Mouse (Mus musculus): Measurements from ENCODE around the gene Prss44.

Gene Prss44

DNA sequence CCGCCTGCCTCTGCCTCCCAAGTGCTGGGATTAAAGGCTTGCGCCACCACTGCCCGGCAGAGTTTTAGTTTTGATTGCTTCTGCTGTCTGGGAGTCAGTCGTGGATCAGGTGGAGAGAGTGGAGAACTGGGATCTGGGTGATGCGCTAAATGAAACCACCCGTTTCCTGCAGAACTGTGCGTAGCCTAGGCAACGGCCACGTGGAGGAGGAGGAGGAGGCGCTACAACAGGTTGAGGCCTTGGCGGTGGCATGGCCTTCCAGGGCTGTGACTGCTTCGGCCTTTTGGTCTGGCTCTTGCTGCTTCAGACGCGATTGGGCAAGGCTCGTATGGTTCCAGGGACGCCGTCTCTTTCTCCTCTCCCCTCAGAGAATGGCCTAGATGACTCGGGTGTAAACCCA lies at the start of gene Prss44:
Gene Prss44 (plus strand): TSS at position 206 of the 400 bp plus-strand sequence.
- no peak for TF ChIP-seq GATA4 (IDR thresholded peaks at IDR 0.05; ENCODE audit: insufficient replicate concordance, low read length)

DNA sequence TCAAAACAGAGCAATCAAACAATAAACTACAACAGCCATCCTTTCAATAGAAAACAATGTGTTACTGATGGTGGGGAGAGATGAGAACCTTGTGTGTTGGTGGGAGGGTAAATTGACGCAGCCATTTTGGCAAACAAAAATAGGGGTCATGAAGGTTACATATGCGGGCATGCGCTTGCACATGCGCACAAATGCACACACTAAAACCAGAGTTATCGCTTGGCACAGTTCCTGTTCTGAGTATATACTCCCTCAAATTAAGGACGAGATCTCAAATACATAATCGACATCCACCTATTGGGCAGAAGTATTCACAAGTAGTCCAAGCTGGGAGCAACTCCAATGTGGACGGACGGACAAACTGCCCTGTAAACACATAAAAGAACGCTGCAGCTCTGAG lies 41.5 kb upstream of the Prss44 start:
- no peak for TF ChIP-seq GATA4 (IDR thresholded peaks at IDR 0.05; ENCODE audit: insufficient replicate concordance, low read length)

DNA sequence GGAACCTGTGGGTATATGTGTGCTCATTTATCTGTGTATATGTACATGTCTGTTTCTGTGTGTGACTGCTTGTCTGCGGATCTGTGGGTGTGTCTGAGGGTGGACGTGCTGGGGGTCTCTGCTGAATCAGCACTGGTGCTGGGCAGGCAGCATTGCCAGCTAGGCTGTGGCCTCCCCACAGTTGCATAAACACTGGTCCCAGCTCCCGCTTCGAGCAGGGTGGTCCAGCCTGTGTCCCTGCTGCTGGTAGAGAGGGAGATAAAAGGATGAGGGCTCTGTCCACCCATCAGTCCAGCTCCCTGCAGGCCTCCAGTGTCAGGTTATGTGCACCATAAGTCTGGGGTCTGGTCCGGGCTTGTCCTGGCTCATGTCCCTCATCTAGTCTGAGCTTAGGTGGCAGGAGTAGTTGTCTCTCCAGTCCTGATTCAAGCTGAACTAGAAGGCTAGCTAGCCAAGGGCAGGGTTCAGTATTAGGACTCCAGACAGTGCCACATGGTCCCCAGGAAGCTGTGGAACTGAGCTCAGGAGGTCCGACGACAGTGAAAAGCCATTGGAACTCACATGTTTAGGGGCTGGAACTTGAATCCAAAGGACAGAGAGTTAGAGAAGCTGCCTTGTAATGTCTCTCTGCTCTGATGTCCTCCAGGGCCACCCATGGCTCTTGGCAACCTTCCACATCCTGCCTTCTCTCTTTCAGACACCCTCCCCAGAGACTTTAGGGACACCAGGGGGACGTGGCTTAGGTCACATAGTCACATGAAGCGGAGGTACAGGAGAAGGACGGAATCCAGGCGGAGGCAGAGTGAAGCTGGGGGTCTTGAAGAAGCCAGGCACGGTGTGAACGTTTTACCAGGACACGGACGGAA lies 39.2 kb upstream of the Prss44 start:
- no peak for TF ChIP-seq GATA4 (IDR thresholded peaks at IDR 0.05; ENCODE audit: insufficient replicate concordance, low read length)

DNA sequence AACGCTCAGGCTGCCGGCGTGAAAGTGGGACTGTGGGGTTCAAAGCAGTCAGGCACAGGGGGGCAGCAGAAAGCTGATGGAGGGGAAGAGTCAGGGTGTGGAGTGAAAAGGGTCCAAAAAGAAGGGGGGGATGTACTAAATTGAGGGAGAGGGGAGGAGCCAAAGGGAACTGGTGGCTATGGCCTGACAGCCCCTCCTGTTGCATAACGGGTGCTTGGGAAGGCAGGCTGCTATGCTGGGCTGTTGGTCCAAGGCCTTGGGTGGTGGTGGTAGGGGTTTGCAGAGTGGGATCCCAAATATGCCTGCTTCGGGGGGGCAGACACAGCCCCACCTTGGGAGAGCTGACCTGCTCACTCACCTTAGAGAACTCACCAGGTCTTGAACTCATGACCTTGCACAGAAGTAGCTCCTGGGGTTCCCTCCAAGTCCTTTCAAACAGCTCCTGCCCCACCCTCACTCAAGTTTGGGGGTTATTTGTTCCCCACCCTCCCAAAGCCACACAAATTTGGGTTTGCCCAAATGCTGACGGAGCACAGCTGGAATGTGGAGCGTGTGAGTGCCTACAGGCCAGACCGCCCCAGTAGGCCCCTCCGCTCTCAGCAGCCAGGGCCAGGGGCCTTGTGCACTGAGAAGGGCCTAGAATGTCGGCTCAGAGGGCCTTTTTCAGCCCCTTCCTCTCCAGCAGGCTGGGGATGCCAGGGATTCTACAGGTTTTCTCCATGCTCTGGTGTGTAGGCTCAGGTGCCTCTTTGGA lies 38.3 kb upstream of the Prss44 start:
- no peak for TF ChIP-seq GATA4 (IDR thresholded peaks at IDR 0.05; ENCODE audit: insufficient replicate concordance, low read length)

DNA sequence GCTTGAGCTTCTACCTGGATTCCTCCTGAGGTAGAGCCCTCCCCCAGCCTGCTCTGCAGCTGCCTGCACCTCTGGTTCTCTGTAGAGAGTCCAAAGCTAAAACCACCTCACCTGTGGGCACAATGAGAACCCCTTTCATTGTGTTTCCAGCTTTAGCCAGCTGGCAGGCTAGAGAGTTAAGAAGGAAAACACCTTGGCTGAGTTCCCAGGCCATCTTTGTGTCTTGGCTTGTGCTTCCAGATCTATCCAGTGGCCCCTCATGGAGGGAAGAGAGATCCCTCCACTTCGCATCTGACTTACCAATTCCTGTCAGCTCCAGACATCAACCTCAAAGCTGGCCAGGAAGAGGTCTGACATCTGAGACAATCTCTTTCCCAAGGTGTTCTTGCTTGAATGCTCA lies 35.7 kb upstream of the Prss44 start:
- no peak for TF ChIP-seq GATA4 (IDR thresholded peaks at IDR 0.05; ENCODE audit: insufficient replicate concordance, low read length)

DNA sequence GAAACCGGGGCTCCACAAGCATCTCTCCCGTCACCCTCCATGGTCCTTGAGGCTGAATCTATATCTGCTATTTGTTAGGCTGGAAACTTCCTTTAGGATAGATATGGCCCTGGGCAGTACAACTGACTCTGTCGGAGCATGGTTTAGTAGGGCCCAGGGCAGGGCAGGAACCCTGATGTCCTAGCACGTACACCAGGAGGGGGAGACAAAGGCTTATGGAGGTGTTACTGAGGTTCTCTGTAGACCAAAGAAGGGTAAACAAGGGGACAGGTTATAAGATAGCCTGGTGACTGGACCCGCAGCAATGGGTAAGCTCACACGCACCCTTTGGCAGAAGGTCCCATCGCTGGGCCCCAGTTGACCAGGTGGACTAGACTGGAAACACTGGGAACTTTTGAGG lies 35.2 kb upstream of the Prss44 start:
- no peak for TF ChIP-seq GATA4 (IDR thresholded peaks at IDR 0.05; ENCODE audit: insufficient replicate concordance, low read length)

DNA sequence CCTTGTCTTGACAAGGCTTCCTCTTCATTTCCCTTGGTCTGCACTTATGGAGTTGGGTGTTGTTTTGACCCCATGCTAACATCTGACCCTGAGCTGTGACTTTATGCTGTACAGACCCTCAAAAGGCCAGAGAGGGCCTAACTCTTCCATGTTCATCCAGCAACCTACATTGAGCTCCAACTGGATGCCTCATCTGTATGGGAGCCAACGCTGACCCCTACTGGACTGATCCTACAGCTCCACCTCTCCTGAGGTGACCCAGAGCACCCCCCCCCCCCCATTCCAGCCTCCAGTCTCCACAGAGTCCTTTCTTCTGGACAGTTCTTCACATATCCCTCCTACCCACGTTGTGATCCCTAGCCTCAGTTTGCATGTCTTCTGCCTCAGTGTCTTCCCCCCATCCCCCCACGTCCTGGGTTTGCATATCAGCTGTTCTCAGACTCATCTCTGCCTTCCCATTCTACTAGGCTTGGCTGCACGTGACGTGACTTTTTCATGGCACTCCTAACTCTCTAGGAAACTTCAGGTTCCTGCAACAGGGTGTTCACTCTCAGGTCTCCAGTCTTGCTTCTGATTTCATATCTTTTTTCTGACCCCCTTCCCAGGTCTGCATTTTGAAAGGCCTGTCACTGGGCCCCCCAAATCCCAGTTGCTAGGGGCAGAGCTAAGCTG lies 34.4 kb upstream of the Prss44 start:
- no peak for TF ChIP-seq GATA4 (IDR thresholded peaks at IDR 0.05; ENCODE audit: insufficient replicate concordance, low read length)

DNA sequence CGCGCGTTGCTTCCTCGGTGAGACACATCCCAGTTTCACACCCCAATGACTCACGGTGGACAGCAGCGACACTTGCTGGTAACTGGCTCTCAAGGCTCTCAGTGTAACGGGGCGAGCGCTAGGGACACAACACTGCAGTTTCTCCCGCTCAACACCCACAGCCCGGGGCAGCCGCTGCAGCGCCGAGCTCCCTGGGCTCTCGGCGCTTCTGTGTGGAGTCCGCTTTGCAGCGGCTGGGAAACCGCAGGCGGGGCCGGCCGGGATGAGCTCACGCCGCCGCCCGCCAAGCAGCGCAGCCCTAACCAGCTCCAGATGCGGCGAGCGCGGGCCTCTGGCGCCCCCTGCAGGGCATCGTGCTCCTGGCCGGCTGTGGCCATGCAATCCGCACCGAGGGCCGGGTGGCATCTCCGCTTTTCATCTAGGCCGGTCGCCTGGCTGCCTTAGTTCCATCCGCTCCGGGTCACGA lies 32.5 kb upstream of the Prss44 start:
- TF ChIP-seq GATA4 (IDR thresholded peaks at IDR 0.05; ENCODE audit: insufficient replicate concordance, low read length): peak; percentile 30; the same call in 1 of the 2 replicates

DNA sequence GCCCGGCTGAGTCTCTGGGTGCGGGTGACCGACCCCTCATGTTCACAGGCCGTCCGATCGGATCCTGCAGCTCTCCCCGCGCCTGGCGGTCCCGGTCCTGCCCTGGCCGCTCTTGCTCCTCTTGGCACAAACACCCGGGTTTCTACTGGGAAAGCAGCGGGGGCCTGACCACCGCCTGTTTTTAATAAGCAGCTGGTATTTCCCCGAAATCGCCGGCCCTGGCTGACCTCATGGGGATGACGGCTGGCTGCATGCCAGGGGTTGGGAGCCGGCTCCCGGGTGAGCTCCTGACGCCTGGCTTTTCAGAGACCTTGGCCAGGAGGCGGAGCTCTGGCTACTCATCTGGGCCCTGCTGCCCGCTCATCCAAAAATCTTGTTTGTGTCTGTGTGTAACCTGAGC lies 32.1 kb upstream of the Prss44 start:
- TF ChIP-seq GATA4 (IDR thresholded peaks at IDR 0.05; ENCODE audit: insufficient replicate concordance, low read length): no peak

DNA sequence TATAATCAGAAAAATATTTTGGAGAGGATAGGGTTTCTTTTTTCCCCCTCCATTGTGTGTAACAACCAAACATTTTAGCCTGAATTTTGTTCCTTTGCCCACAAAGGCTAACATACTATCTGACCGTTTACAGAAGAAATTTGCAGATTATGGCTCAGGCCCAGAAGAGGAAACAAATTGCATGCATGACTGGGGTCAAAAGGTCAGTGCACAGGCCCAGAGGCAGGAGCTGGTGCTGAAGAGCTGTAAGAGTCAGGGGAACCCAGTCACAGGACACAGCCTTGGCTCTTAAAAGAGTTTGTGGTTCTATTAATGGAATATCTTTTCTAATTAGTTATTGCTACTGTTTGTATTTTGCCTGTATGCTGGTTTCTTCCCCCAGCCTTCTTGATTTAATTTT lies 30.2 kb upstream of the Prss44 start:
- no peak for TF ChIP-seq GATA4 (IDR thresholded peaks at IDR 0.05; ENCODE audit: insufficient replicate concordance, low read length)

DNA sequence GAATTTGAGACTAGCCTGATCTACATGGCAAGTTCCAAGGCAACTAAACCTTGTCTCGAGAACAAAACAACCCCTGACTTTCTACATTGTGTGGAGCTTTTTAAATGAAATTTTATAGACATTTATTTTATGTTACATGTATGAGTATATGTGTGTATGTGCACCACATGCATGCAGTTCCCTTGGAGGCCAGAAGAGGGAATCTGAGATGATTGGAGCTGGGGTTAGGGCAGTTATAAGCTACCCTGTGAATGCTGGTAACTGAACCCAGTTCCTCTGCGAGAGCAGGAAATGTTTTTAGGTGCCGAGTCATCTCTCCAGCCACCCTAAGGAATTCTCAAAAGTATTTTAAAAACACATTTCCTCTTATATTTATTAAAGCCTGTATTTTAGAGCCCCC lies 25.6 kb upstream of the Prss44 start:
- TF ChIP-seq GATA4 (IDR thresholded peaks at IDR 0.05; ENCODE audit: insufficient replicate concordance, low read length): no peak

DNA sequence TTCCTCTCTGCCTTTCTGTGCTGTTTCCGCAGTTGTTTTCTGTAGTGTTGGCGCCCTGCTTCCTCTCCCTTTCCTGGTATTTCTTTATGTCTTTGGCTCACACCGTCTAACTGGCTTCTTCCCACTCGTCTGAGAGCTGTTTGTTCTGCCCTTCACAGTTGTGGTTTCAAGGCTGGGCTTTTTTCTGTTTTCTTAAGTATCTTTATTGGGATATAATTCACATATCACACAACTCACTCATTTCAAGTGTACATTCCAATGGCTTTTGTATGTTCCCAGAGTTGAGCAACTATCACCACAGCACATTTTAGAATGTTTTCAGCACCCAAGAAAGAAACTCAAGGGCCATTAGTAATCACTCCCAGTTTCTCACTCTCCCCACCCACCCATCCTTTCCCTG lies 23.3 kb upstream of the Prss44 start:
- no peak for TF ChIP-seq GATA4 (IDR thresholded peaks at IDR 0.05; ENCODE audit: insufficient replicate concordance, low read length)

DNA sequence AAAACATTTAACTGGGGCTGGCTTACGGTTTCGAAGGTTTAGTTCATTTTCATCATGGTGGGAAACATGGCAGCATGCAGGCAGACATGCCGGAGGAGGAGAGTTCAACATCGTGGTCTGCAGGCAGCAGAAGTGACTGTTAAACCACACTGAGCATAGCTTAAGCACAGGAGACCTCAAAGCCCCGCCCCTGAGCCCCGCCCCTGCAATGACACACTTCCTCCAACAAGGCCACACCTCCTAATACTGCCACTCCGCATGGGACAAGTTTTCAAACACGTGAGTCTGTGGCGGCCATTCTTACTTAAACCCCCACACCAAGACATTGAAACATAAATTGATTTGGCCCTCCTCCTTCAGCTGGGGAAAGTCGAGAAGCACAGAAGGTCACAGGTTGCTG lies 16.8 kb upstream of the Prss44 start:
- TF ChIP-seq GATA4 (IDR thresholded peaks at IDR 0.05; ENCODE audit: insufficient replicate concordance, low read length): no peak

DNA sequence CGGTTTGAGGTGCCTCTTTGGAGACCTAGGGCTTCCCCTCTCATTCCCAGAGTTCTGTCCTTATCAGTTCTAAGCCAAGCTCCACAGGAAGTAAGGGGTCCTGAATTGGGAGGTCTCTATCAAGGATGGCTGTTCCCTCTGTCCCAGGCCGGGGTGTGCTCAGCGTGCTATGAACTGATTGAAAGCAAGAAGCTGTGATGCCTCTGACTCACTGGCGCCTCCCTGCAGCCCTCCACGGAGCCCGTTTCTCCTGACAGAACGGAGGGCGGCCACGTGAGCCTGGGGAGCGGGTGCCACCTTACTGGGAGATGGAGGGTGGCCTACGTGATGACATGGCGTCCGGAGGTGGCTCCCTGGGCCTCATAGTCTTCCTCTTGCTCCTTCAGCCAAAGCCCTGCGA lies 15.9 kb upstream of the Prss44 start, which contains the start of gene Prss42:
Gene Prss42 (plus strand): TSS at position 301 of the 400 bp plus-strand sequence.
- TF ChIP-seq GATA4 (IDR thresholded peaks at IDR 0.05; ENCODE audit: insufficient replicate concordance, low read length): no peak

DNA sequence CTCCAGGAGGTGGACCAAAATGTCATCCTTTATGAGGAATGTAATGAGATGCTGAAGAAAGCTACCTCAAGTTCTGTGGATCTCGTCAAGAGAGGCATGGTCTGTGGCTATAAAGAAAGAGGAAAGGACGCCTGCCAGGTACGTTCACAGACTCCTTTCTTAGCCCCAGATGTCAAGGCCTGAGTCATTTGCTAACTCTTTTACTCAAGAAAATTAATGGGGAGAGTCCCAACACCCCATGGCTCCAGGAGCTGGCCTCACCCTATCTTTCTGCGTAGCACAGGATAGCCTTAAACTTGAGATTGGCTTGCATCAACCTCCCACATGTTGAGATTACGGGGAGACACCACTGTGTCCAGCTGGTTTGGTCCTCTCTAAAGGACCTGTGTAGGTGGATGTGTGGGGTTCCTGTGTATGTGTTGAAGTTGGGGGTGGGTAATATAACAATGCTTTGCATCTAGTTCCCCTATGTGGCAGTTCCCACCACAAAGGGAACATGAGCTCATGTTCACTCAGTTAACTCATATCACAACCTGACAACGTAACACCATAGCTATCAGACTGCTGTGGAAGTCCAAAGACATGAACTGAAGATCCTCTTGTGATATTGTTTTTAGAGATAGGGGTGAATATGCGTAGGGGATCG lies 12.8 kb upstream of the Prss44 start:
- no peak for TF ChIP-seq GATA4 (IDR thresholded peaks at IDR 0.05; ENCODE audit: insufficient replicate concordance, low read length)
